9 mouse cellular contexts compared by ENCODE assay signal in the genomic region with DNA sequence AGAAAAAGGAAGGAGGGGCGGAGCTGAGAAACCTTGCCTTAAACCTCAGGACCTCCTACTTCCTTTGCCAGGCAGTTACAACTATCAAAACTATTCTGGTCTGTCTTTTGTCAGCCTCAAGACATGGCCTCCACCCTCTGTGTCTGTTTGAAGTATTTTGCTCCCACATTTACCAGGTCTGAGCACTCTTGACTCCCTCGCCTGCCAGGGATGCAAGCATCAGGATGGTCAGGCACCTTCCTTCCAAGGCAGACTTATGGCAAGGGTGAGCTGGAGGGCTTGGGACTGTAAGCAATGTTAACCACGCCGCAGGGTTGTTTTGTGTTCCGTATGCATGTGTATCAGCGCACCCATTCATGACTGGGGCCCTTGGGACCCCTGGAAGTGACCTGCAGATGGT. TPM values are rescaled to one million over a fixed set of nuclear protein-coding genes. Genes with fewer than 3 reads are reported as not detected.
DNase-seq lines count a peak whose midpoint lies in the region; ATAC-seq and TF ChIP-seq lines count a peak whose summit lies in the region.
"Had no signal": no experiment of that assay in that cellular context is flagged by ENCODE, and none has a peak within 500 bp of the region (broad histone marks: within the 10 kb centered on the region; RNA-seq: fewer than 3 reads in every experiment).

No protein-coding gene starts in this region.

- intact Hi-C loops in left cerebral cortex, adult 2 months (cut with DNase I): no loop called here

- TF ChIP-seq CTCF in liver, adult 2 months (IDR thresholded peaks at IDR 0.05; ENCODE audit: low read depth, low read length): no peak
- TF ChIP-seq CTCF in left cerebral cortex, adult 2 months (IDR thresholded peaks at IDR 0.05): no peak

- H3K9ac ChIP-seq in liver, adult 2 months (ENCODE audit: low read depth, low read length): peak overlapping the region; percentile 5; the same call in 1 of the 2 replicates
- H3K9ac ChIP-seq in liver, embryonic 13.5 days: peak overlapping the region; percentile 24
- H3K9ac ChIP-seq: hindbrain, embryonic 15.5 days had no signal

- peak; percentile 44 for ATAC-seq in activated CD4-positive, CD25-positive, alpha-beta regulatory T cell, adult 4 months
- no peak for ATAC-seq in liver, embryonic 13.5 days (ENCODE audit: low read depth)

- H3K4me3 ChIP-seq in liver, adult 2 months (ENCODE audit: insufficient read depth, low read depth, low read length): no peak overlapping the region
- peak overlapping the region; percentile 24 for H3K4me3 ChIP-seq in liver, embryonic 13.5 days (replicated peaks)
- H3K4me3 ChIP-seq in left cerebral cortex, adult 2 months: no peak overlapping the region
- H3K4me3 ChIP-seq: hindbrain, embryonic 15.5 days had no signal

- TF ChIP-seq POLR2A in liver, adult 2 months (IDR thresholded peaks at IDR 0.05; ENCODE audit: extremely low read depth, insufficient read depth, low read length): no peak

- no peak for DNase-seq in liver, adult 2 months (ENCODE audit: extremely low read depth, low read depth, low spot score)
- no peak for DNase-seq in liver
- DNase-seq in liver, embryonic 13.5 days: no peak
- peak; percentile 59 for DNase-seq in thymus, postnatal 25 days
- DNase-seq in left cerebral cortex, adult 2 months (ENCODE audit: extremely low spot score in 1 of 2, low spot score in 2 of 2): no peak
- DNase-seq in Muller cell, postnatal 12 days (ENCODE audit: inconsistent ontology term): no peak
- DNase-seq: lung, postnatal 4 days had no signal

- H3K36me3 ChIP-seq in liver, adult 2 months (ENCODE audit: control insufficient read depth, insufficient read depth, low read length): no peaks in the 10 kb centered on the region
- H3K36me3 ChIP-seq in liver, embryonic 13.5 days: no peaks in the 10 kb centered on the region

- H3K4me2 ChIP-seq in liver, embryonic 13.5 days: peak overlapping the region; percentile 98
- H3K4me2 ChIP-seq: hindbrain, embryonic 15.5 days had no signal

- H3K9me3 ChIP-seq in liver, embryonic 13.5 days (replicated peaks): no peaks in the 10 kb centered on the region
- H3K9me3 ChIP-seq: hindbrain, embryonic 15.5 days had no signal

- H3K27me3 ChIP-seq in liver, adult 2 months (ENCODE audit: control insufficient read depth, insufficient read depth, low read length): no peaks in the 10 kb centered on the region
- H3K27me3 ChIP-seq in liver, embryonic 13.5 days: peaks cover 13% of the 10 kb centered on the region; the same call in 1 of the 2 replicates
- H3K27me3 ChIP-seq: hindbrain, embryonic 15.5 days had no signal

- 73% methylated on average over 6 of the region's 6 CpGs for WGBS in liver, adult 2 months
- 24% methylated on average over 6 of the region's 6 CpGs for WGBS in liver, embryonic 13.5 days (ENCODE audit: insufficient replicate concordance)

- peaks cover 2% of the 10 kb centered on the region; the same call in 1 of the 2 replicates for H3K4me1 ChIP-seq in liver, adult 2 months (ENCODE audit: control insufficient read depth, insufficient read depth, low read length)
- H3K4me1 ChIP-seq in liver, embryonic 13.5 days (replicated peaks): peaks cover 49% of the 10 kb centered on the region

- H3K27ac ChIP-seq in liver, adult 2 months (replicated peaks; ENCODE audit: insufficient read depth, low read depth, low read length): peak overlapping the region; percentile 3; the same call in 1 of the 2 replicates
- H3K27ac ChIP-seq in liver, embryonic 13.5 days: peak overlapping the region; percentile 74
- no peak overlapping the region for H3K27ac ChIP-seq in left cerebral cortex, adult 2 months
- H3K27ac ChIP-seq: hindbrain, embryonic 15.5 days had no signal

- H3K79me2 ChIP-seq in liver, adult 2 months (ENCODE audit: control insufficient read depth, insufficient read depth, low read length): peaks cover 25% of the 10 kb centered on the region; the same call in 1 of the 2 replicates

RNA-seq across cellular contexts. Expression of a gene that starts 1.5 kb away (rescaled TPM):
- 5.2 and 7.4 TPM in 2 replicates for total RNA-seq in liver, adult 2 months (2014; rRNA removed)
- polyA plus RNA-seq in liver, adult 2 months (2012; rRNA removed): 5.9 and 8.6 TPM in 2 replicates
- polyA plus RNA-seq in activated CD4-positive, CD25-positive, alpha-beta regulatory T cell, adult 4 months (2017; shearing (Covaris generic)): 100 to 1,000 TPM in 1 of 2 experiments, 10 to 100 TPM in 1; 99.6 to 101 TPM
- 5.7 and 6.9 TPM in 2 replicates for polyA plus RNA-seq in liver, embryonic 13.5 days (2015; fragmentation: Nextera tagmentation; extraction: Ambion mirVana)
- total RNA-seq in left cerebral cortex, adult 2 months (2021): 100 to 1,000 TPM in 1 of 2 experiments, 10 to 100 TPM in 1; 85.8 to 101 TPM

RNA-seq across cellular contexts. Expression of a gene that starts 8.8 kb away (rescaled TPM):
- 10.0 and 11.4 TPM in 2 replicates for total RNA-seq in liver, adult 2 months (2014; rRNA removed)
- polyA plus RNA-seq in liver, adult 2 months (2012; rRNA removed): 6.8 and 8.3 TPM in 2 replicates
- 10 to 100 TPM; 44.8 to 45.0 TPM for polyA plus RNA-seq in activated CD4-positive, CD25-positive, alpha-beta regulatory T cell, adult 4 months (2017; shearing (Covaris generic))
- polyA plus RNA-seq in liver, embryonic 13.5 days (2015; fragmentation: Nextera tagmentation; extraction: Ambion mirVana): 11.8 and 14.1 TPM in 2 replicates
- 10 to 100 TPM; 45.2 to 51.5 TPM for total RNA-seq in left cerebral cortex, adult 2 months (2021)

Comparison
In these comparisons a context has a peak if more than half of its experiments do, and no peak if none do; other contexts are left out.
1. RNA of a gene that starts 1.5 kb away (polyA plus RNA-seq): 99.6 to 101 TPM in activated CD4-positive, CD25-positive, alpha-beta regulatory T cell, adult 4 months; 5.9 to 8.6 TPM in liver, adult 2 months and 5.7 to 6.9 TPM in liver, embryonic 13.5 days; every median in the first group is over 10 times any median in the second.